Mouse (Mus musculus) CD4-positive naive resting alpha-beta T cell, adult 76 days (primary cell): ENCODE data around the gene Ghr. TPM values are rescaled to one million over a fixed set of nuclear protein-coding genes. Genes with fewer than 3 reads are reported as not detected.

ENCODE experiments used
- total RNA-seq: library from RNA; stranded (reverse); gene quantifications from one replicate; pipeline ENCODE4 v1.2.4, GENCODE M21; 2023

Gene Ghr
- total RNA-seq: not detected

DNA sequence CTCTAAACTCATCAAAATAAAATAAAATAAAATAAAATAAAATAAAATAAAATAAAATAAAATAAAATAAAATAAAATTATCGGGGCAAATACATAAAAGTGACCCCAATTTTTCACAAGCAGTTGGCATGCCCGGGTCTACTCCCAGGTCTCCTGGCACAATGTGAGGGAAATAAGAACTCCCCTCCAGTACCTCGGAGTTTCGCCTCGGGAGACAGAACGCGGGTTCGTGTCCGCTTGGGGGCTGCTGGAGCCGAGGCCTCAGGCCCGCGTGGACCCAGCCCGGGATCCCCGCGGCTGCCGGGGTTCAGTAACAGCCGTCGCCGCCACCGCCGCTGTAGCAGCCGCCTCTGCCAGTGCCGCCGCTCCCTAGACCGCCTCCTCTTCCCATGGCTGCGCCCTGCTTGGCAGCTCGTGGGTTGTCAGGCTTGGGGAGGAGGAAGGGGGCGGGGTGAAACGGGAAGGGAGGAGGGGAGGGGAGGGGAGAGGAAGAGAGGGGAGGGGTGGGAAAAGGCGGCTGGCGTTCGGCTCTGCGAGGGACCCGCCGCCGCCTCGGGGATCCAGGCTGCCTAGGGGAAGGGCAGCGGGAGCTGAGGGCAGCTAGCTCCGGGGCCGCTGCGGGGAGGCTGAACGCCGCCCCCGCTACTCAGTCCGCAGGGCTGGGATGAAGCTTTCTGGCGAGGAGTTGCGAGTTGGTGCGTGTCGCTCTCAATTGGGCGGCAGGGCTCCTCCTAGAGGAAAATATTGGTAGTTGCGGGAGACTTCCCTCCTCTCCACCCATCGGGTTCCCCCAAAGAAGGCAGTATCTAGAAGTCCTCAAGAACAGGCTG lies at the start of gene Ghr:
Ghr (minus strand) TSS at position 686 of the 830 bp plus-strand sequence.

DNA sequence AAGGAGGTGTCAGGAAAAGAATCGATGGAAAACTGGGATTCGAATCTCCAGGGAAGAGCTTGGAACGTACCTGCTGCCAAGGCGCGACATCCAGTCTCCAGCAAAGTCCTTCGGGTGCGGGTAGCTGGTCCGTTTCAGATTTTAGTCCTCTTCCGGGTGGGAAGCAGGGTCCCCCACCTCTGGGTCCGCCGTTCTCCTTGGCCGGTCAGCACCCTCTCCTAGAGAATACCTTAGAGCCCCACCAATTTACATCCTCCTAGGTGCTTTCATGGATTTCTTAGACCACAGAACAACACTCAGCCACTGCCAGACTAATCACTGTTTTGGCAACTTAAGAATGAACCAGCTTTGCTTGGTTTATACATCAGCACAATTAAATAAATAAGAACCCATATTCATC lies 279.9 kb downstream of the Ghr start, which contains the start of gene Ccdc152:
Ccdc152 (minus strand) TSS at position 101 of the 400 bp plus-strand sequence.

DNA sequence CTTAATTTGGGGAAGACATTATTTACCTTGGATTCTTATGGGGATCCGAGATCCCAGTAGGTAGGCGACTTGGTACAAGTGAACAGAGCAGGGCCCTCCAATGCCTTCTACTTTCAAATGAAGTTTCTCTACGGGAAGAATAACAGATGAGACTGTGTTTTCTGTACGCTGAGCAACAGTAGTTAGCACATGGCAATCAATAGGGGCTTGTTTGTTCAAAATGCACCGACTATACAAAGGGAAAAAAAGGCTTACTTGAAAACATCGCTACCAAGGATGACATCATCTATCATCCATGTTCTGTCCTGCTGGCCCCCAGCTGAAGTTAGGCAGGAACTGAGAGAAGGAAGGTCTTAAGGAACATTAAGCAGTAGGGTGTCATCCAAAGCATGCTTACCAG lies 315.0 kb downstream of the Ghr start, which contains the start of gene Selenop:
Selenop (plus strand) TSS at position 301 of the 400 bp plus-strand sequence.

